Comparison of ENCODE assay signal across 13 mouse cellular contexts in the genomic region with DNA sequence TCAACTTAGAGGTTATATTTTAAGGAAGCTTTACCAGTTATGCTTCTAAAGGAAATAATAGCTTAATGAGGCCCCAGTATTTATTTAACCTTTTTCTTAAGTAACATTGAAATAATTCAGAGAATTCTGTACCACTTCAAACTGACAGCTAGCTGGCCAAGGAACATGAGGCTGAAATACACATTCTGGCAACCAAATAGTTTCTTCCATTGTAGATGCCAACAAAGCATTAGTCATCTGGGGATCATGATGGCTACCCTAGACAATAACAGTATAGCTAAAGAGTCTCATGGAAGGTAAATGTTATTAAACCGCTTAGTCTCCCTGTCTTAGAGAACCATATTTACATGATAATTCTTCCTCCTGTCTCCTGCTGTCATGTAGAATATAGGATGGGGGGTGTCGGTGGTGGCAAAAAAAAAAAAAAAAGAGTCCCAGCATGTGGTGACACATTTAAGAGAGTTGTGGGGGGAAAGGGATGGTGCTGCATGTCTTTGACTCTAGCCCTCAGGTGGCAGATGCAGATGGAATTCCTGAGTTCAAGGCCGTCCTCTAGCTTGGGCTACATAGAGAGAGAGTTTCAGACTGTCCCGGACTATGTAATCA.
"Had no signal": no experiment of that assay in that cellular context is flagged by ENCODE, and none has a peak within 500 bp of the region (broad histone marks: within the 10 kb centered on the region; RNA-seq: fewer than 3 reads in every experiment).

No protein-coding gene starts in this region.

- H3K9me3 ChIP-seq: limb, embryonic 13.5 days; midbrain, embryonic 13.5 days; neural tube, embryonic 15.5 days had no signal

- H3K27me3 ChIP-seq: limb, embryonic 13.5 days; midbrain, embryonic 13.5 days; neural tube, embryonic 15.5 days had no signal

- H3K4me1 ChIP-seq: limb, embryonic 13.5 days; neural tube, embryonic 15.5 days had no signal

- H3K27ac ChIP-seq: limb, embryonic 13.5 days; liver, embryonic 14.5 days; midbrain, embryonic 13.5 days; neural tube, embryonic 15.5 days had no signal

- H3K9ac ChIP-seq: limb, embryonic 13.5 days; liver, embryonic 14.5 days; midbrain, embryonic 13.5 days; neural tube, embryonic 15.5 days had no signal

- H3K4me3 ChIP-seq: limb, embryonic 13.5 days; midbrain, embryonic 13.5 days; myocyte; neural tube, embryonic 15.5 days had no signal

- DNase-seq: kidney, adult 8-10 months; kidney, postnatal 36 days; left cerebral cortex, postnatal 4 days; lung, adult 18-20 months; right cerebral cortex, adult 18-20 months; right cerebral cortex, postnatal 25 days; thymus, adult 18-20 months; thymus, postnatal 14 days had no signal
